Mouse (Mus musculus) urinary bladder, postnatal 10 days (tissue): ENCODE data around the gene Snai3.

Experiments
- DNase-seq: peaks from one replicate; pipeline ENCODE4 v3.0.0; 2022; ENCODE audit warnings: low spot score

The Snai3 gene

GRCm38 (mm10) chr8:122430058-122430636 lies 30.4 kb downstream of the Snai3 start:
- DNase-seq = no peak

DNA sequence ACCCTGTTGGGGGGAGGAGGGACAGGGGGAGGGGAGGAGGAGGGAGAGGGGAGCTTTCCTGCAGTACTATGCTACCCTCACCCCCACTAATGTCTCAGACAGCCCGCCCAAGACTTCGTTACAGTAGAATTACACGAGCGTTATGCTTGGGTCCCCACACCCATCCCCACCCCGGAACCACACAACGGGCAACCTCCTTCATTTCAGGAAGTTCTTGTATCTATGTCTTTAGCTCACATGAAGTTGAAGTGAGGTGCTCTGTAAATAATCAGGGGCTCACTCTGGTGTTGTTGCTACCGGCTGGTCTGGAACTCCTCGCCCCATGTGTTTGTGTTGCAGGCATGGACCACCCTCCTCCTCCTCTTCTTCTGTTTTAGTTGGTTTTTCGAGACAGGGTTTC lies 32.4 kb downstream of the Snai3 start:
- no peak for DNase-seq

DNA sequence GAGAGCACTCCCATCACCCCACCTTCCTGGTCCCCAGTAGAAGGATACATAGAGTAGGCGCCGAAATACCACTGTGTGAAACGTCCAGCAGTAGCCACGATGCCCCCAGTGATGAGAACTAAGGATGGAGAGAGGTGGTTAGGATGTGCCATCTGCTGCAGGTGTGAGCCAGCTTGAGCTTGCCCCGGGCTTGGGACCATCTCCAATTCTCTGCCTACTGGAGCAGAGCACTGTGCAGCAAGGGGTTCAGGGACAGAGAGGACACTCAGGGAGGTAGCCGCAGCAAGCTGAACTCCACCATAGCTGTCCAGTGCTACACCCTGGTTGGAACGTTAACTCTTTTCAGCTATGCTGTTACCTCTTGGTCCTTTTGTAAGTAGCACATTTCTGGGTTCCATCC lies 32.9 kb downstream of the Snai3 start:
- no peak for DNase-seq

DNA sequence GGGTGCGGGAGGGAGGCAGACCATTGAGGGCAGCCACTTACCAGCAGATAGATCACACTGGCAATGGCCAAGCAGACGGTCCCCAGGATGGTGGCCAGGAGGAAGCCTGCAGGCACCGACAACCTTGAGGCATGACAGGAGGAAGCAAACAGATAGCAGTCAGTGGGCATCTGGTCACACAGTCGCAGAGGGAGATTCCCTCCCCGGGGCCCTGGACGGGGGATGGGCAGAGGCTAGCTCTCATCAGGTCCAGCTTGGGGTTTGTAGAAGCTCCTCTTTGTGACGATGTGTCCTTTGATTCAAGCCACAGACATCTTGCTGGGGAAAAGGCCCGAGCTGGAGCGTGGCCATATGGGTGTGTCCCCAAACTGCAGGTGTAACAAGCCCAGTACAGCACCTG lies 34.4 kb downstream of the Snai3 start:
- DNase-seq = no peak

- no peak for DNase-seq
Observed at GRCm38 (mm10) chr8:122423659-122424058, 36.9 kb downstream of the Snai3 start.

- no peak for DNase-seq
Observed at GRCm38 (mm10) chr8:122423217-122423616, 37.3 kb downstream of the Snai3 start.

GRCm38 (mm10) chr8:122421376-122422070 lies 39.0 kb downstream of the Snai3 start, which contains the start of gene Il17c:
Gene Il17c, plus strand, starts transcription at chr8:122422020.
- DNase-seq = no peak

- DNase-seq = no peak
Observed at GRCm38 (mm10) chr8:122419881-122420555, 40.5 kb downstream of the Snai3 start.

- DNase-seq = no peak
Observed at GRCm38 (mm10) chr8:122415554-122415953, 45.0 kb downstream of the Snai3 start.

DNA sequence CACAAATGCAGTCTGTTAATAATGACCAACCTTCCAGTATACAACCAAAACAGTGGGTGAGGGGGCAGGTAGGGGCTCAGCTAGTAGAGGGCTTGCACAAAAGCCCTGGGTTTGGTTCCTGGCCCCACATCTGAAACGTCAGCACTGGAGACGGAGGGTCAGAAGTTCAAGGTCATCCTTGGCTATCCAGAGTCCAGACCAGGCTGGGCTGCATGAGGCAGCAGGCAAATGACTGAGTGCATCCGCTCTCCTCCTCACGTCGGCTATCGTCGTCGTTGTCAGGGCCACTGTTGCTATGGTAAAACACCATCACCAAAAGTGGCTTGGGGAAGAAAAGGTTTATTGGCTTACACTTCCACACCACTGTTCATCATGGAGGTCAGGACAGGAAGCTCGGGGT lies 46.2 kb downstream of the Snai3 start:
- no peak for DNase-seq

- DNase-seq = no peak
Observed at GRCm38 (mm10) chr8:122407678-122408077, 52.9 kb downstream of the Snai3 start.

DNA sequence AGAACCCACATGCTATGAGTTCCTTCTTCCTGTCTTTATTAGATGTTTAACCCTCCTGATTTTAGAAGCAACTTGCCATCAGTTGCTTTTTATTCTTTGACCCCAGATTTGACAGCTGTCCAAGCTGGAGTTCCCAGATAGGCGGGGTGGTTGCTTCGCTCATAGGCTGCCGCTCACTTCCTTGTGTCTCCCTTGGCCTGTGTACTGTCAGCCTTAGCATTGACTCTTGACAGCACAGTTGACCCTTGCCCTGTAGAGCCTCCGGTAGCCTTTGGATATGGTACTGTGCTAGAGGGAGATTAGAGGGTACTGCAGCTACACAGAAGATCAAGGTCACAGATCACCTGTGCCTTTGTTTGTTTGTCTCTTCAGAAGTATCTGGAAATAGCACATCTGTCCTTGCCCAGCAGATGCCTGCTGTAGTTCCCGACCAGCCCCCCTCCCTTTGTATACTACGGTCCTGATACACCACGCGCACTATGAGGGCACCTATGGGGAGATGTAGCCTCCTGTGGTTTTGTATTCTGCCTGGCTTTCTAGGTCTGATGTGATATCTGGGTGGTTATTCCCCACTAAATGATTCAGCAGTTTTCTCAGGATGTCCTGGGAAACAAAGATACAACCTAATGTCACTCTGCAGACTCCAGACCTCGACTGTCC lies 55.3 kb downstream of the Snai3 start:
- no peak for DNase-seq
